Mouse (Mus musculus) heart, adult 2 months (tissue): ENCODE data around the gene Zfp46.

Experiments
- CTCF ChIP-seq: fragments of 200-600 bp; IDR thresholded peaks from 2 replicates; pipeline ENCODE4 v1.8.1; 2022; ENCODE audit warnings: antibody characterized with exemption, mild to moderate bottlenecking, moderate library complexity
- EP300 ChIP-seq: fragments of 200-500 bp; IDR thresholded peaks from 2 replicates; pipeline ENCODE4 v1.6.1; 2011; ENCODE audit warnings: low read depth, low read length, control low read depth; ENCODE audit not compliant: insufficient read depth
- POLR2A ChIP-seq: fragments of 200-500 bp; IDR thresholded peaks from 2 replicates; pipeline ENCODE4 v1.6.1; 2011; ENCODE audit warnings: mild to moderate bottlenecking, low read depth, low read length, control low read depth; ENCODE audit not compliant: insufficient read depth

DNA sequence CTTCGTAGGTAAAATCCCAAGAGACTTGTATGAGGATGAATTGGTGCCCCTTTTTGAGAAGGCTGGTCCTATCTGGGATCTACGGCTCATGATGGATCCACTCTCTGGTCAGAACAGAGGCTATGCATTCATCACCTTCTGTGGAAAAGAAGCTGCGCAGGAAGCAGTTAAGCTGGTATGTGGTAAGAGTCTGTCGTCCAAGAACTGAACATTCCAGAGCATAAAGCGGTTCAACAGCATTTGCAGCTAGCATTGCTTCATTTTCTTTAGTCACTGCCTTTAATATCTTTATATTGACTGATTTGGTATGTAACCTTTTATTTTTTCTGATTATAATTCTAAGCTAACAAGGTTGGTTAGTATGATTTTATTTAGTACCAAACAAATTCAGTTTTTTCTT lies 42.8 kb downstream of the Zfp46 start:
- no peak for TF ChIP-seq CTCF
- TF ChIP-seq POLR2A: no peak
- no peak for TF ChIP-seq EP300
